Mouse (Mus musculus) adrenal gland, adult 18-20 months (tissue): ENCODE measurements around the gene Cenps. TPM values are rescaled to one million over a fixed set of nuclear protein-coding genes. Genes with fewer than 3 reads are reported as not detected.
A peak's percentile ranks its signal among the peaks of the same experiment; 100 is the strongest.
"Not testable (repeated sequence)": the region's sequence is repeated elsewhere in the genome, so short reads cannot be mapped to it uniquely, and the experiment has no call there.

Source experiments
- DNase-seq, 2 experiments: peaks; one replicate each; pipeline ENCODE4 v3.0.0; 2021 to 2022; ENCODE audit warnings: low spot score in 2 of 2
- long read RNA-seq, 2 experiments: library from polyadenylated mRNA; stranded (forward); transcript quantifications; one replicate each; pipeline ENCODE4 v2.0.0; 2021
- total RNA-seq, 2 experiments: library from RNA; stranded (reverse); gene quantifications; 1 replicate in 1 of 2; 2 replicates in 1 of 2; pipeline ENCODE4 v1.2.3; 2021

Cenps gene
- total RNA-seq, result 10 to 100 TPM in 1 of 2 experiments, 1 to 10 TPM in 1; 9.9 to 10.2 TPM
- long read RNA-seq, experiment 1, partial matches to known transcripts, result 0 of 4 reads
- long read RNA-seq, experiment 1, other reads (novel, unspliced or antisense), result 0 of 4 reads
- long read RNA-seq, experiment 2, transcript Cenps-201 (5 exons, 1,110 nt), result major isoform, 11 of 15 reads
- long read RNA-seq, experiment 2, partial matches to known transcripts, result 0 of 15 reads
- long read RNA-seq, experiment 2, other reads (novel, unspliced or antisense), result 3 of 15 reads

- DNase-seq, result peak; percentile 91 to 93
These were observed at the start of gene Cenps for GRCm38 (mm10) chr4:149136982-149137770. Gene Cenps (minus strand): TSS chr4:149137629.

- DNase-seq, result no peak
These were observed 45.3 kb upstream of the Cenps start for GRCm38 (mm10) chr4:149182755-149183154.

- DNase-seq, result no peak
These were observed 44.8 kb upstream of the Cenps start for GRCm38 (mm10) chr4:149182192-149182591.

- DNase-seq, result no peak
These were observed 42.1 kb upstream of the Cenps start for GRCm38 (mm10) chr4:149179573-149179972.

GRCm38 (mm10) chr4:149179160-149179559 lies 41.7 kb upstream of the Cenps start:
- DNase-seq, result no peak

- DNase-seq, result no peak
These were observed 40.9 kb upstream of the Cenps start for GRCm38 (mm10) chr4:149178328-149178727.

- DNase-seq, result no peak
These were observed 39.6 kb upstream of the Cenps start for GRCm38 (mm10) chr4:149177046-149177445.

- DNase-seq, result no peak
These were observed 39.2 kb upstream of the Cenps start for GRCm38 (mm10) chr4:149176645-149177044.

GRCm38 (mm10) chr4:149173661-149174060 lies 36.2 kb upstream of the Cenps start:
- no peak for DNase-seq

GRCm38 (mm10) chr4:149172666-149173065 lies 35.2 kb upstream of the Cenps start:
- no peak for DNase-seq

GRCm38 (mm10) chr4:149172083-149172482 lies 34.7 kb upstream of the Cenps start:
- no peak for DNase-seq

GRCm38 (mm10) chr4:149171581-149171981 lies 34.2 kb upstream of the Cenps start:
- DNase-seq, result no peak

GRCm38 (mm10) chr4:149170394-149170931 lies 33.0 kb upstream of the Cenps start:
- DNase-seq, result no peak

GRCm38 (mm10) chr4:149169926-149170325 lies 32.5 kb upstream of the Cenps start:
- DNase-seq, result not testable (repeated sequence)

- no peak for DNase-seq
These were observed 30.6 kb upstream of the Cenps start for GRCm38 (mm10) chr4:149168016-149168415.

- peak; percentile 46 to 47 for DNase-seq
These were observed 29.7 kb upstream of the Cenps start for GRCm38 (mm10) chr4:149166957-149167611.

- peak; percentile 95 to 96 for DNase-seq
These were observed 29.0 kb upstream of the Cenps start, which contains the start of gene Pgd for GRCm38 (mm10) chr4:149166215-149166946. Gene Pgd (minus strand): TSS chr4:149166771.

GRCm38 (mm10) chr4:149164150-149164549 lies 26.7 kb upstream of the Cenps start:
- no peak for DNase-seq

- DNase-seq, result no peak
These were observed 25.8 kb upstream of the Cenps start for GRCm38 (mm10) chr4:149163196-149163595.

GRCm38 (mm10) chr4:149161166-149161565 lies 23.7 kb upstream of the Cenps start:
- DNase-seq, result no peak

- no peak for DNase-seq
These were observed 22.5 kb upstream of the Cenps start for GRCm38 (mm10) chr4:149159891-149160290.
